Mouse (Mus musculus): ENCODE measurements around the gene Ess2.

GRCm38 (mm10) chr16:17884116-17884515 is 27.0 kb downstream of the Ess2 start:
- TF ChIP-seq TAL1 (IDR thresholded peaks at IDR 0.05; ENCODE audit: low read length) (no peak), GATA1 (IDR thresholded peaks at IDR 0.05; ENCODE audit: low read length) (no peak)

All from erythroblast, embryonic 14.5 days (primary cell).